Mouse (Mus musculus) small intestine, adult 2 months (tissue): ENCODE results near the gene Hipk2.

ENCODE experiments used
- CTCF ChIP-seq: fragments of 200-500 bp; IDR thresholded peaks from 2 replicates; pipeline ENCODE4 v1.5.1; 2012; ENCODE audit warnings: low read depth, mild to moderate bottlenecking, control low read depth, inconsistent platforms, low read length, moderate library complexity, mixed read lengths; ENCODE audit not compliant: insufficient replicate concordance, insufficient read length; ENCODE audit errors: extremely low read depth
- POLR2A ChIP-seq: fragments of 200-500 bp; IDR thresholded peaks from 2 replicates; pipeline ENCODE4 v1.6.1; 2012; ENCODE audit warnings: low read depth, mild to moderate bottlenecking, control low read depth, inconsistent platforms, low read length, moderate library complexity

- no peak for TF ChIP-seq CTCF
- TF ChIP-seq POLR2A = no peak
Observed at GRCm38 (mm10) chr6:38772836-38773518, 103.0 kb downstream of the Hipk2 start.
